Mouse (Mus musculus) kidney, postnatal 4 days (tissue): ENCODE data around the gene Apbb2.

Experiments
- DNase-seq, 2 experiments: peaks; one replicate each; pipeline ENCODE4 v3.0.0; 2021; ENCODE audit warnings: mixed read lengths in 2 of 2

Apbb2 gene

DNA sequence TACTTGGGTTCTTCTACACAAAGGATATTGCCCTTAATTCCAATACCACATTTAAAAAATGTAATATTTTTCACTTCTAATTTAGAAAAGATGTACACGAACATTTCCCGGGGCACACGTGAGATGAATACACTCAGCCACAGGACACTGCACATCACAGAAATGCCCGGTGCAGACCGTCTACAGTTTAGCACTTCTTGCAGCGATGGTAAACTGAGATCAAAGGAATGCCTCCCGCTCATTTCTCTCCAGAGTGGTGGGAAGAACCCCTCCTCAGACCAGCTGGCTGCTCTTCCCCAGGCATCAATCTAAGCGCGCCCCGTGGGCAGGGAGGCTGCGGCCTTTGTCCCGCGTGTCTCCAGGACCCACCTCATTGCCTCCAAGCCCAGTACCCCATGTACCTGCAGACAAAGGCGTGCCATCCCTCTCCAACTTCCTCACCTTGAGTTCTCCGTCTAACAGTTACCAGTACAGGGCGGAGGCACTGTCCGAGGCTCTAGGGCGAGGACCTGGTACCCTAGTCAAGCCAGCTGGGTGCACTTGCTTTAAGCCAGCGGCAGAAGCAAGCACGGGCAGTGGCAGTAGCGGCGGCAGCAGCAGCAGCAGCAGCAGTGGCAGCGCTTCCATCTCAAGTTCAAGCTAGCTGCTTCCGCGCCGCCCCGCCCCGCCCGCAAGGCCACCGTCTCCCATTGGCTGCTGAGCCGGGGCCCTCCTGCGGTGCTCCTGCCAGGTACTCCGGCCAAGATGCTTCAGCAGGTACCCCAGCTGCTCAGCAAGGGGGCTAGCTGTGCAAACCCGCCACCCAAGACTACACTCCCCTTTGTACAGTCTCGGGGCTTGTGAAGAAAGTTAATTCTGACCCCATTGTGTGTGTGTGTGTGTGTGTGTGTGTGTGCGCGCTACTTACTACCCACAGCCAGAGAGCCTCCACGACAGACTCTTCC lies 281.3 kb downstream of the Apbb2 start:
- DNase-seq, result peak; percentile 69 to 80

DNA sequence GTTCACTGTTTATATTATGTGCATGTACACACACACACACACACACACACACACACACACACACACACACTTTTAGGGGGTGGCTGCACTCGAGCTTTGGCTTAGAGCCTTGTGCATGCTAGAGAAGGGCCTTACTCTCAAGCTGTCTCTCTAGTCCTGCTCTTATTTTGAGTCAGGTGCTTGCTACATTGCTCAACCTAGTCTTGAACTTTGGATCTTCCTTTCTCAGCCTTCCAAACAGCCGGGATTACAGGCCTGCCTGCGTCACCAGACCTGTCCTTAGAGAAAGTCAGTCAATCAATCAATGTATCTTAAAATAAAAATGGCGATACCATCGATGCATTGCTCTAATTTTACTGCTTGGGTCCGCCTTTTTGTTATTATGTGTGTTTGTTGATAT lies 287.8 kb downstream of the Apbb2 start:
- no peak for DNase-seq

DNA sequence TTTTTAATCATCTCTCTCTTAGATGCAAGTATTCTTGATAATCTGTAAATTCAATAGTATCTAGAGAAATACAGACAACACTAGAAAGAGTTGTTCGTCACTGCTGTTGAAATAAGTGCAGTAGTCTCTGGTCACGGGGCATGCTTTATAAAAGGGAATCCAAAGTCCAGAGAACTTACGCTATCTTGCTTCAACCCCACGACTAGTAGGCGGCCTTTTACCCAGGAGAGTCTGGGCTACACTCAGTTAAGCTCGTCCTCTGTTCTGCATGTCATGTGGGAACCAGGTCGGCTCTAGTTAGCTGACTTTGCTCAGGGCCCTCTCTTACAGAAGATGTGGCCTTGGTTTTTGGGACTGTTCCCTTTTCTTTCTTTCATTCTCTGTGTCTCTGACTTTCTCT lies 289.8 kb downstream of the Apbb2 start:
- no peak for DNase-seq

DNA sequence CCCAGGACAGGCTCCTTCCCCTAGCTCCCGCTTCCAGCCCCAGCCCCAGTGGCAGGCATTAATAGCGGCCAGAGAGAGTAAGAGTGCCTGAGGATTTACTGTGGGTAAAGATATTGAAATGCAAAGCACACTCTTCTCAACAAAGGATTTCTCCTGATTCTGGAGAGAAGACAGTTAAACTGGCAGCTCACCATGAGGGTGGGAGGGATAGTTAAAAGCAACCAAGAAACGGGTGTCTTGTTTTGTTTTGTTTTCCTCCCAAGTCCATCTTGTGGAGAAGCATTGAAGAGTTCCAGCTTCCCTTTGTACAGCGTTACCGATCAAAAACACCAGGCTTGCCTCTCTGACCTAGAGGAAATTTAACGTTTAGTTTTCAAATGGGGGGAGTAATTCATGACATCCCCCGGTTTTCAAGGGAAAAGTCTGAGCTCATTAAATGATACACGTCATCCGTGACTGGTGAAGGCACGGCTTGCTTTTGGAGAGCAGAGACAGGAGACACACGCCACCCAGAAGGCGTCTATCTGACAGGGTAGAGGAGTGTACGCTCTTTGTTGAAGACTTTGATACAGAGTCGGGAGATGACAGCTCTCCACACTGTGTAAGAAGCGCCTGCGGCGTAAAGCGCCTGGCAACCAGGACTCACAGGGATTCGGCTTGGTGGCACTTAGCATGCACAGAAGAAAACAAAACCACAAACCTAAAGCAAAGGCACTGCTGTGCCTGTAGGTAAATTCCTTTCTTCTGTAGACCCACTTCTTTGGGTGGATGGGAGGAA lies 290.4 kb downstream of the Apbb2 start:
- DNase-seq, result peak; percentile 20 to 38

DNA sequence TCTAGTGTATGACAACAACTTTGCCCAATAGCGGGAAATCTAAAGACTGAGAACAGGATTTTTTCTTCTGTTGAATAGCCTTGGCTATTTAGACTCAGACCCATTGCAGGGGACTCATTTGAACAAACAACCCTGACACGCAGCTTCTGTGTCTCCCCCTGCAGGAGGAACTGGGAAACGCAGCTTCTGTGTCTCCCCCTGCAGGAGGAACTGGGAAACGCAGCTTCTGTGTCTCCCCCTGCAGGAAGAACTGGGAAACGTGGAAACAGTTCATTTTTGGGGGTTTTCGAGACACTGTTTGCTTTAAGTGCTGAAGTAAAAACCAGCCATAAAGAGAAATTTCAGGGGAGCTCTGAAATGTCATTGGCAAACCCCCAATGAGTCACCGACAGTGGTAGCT lies 292.2 kb downstream of the Apbb2 start:
- no peak for DNase-seq

DNA sequence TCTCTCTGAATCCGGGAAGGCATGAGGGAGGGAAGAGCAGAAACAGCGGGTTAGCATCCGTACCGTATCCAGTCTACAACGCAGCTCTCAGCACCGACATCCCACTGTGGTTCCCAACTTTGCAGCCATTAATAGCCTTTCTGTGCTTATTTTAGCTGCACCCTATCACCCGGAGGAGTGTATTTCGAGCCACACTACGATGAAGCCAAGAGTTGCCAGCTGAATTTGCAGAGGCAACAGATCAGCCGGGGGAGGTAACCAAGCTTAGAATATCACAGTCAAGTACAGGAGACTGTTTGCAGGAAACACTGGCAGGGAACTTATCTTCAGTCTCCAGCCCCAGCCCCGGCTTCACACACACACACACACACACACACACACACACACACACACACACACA lies 295.0 kb downstream of the Apbb2 start:
- peak in 1 of 2 experiments; percentile 21 for DNase-seq

DNA sequence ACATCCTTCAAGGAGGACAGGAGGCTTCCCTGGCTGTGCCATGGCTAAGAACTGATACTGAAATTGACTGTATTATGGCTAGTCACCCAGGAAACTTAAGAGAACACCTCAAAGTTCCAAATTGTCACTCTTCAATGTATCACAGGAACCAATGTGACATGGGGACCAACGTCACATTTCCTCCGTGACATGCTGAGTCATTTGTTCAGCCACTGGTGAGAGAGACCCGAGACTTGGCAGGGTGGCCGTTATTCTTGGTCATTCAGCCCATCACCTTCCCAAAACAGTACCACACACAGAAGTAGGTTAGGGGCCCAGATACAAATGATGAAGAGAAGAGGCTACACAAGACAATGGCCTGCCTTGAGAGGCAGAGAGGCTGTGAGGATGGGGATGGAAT lies 295.5 kb downstream of the Apbb2 start:
- DNase-seq, result no peak

DNA sequence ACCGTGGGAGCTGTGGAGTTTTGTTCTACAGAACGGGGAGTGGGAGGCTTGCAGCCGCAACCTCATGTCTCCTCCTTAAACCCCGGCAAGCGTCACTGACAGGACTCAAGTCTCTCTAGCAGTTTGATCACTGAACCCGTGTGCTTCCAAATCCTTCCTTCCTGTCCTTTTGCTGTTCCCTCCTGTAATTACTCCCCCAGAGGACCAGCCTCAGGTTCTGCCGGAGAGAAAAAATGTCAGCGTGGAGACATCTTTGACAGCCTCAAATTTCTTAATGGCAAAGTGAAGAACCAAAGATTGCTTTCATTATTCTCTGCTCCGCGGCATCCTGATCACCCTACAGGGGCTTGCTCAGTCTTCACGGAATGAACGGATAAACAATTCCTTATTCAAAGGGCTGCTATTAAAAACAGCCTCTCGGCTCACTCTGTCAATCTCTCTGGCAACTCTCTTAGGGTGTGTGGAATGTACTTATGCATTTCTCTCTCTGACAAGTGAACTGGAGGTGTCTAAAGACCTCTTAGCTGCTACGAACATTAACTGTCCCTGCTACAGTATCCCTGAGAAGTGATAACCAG lies 298.7 kb downstream of the Apbb2 start:
- no peak for DNase-seq

DNA sequence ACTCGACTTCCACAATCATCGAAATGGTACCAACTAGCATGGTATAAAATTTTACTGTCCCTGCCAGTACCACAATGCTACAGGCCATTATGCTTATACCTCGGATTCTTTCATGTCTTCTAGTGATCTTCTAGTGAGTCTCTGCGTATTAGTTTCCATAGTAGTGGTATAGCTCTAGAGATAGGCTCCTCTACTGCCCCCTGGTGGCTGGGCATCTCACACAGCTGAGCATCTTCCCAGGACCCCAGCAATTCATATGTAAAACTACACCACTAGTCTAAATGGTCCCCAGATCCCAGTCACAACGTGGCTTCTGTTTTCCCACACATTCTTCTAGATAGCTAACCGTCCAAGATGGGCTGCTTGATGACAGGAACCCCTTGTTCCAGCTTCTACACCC lies 299.2 kb downstream of the Apbb2 start:
- peak; percentile 74 to 75 for DNase-seq

DNA sequence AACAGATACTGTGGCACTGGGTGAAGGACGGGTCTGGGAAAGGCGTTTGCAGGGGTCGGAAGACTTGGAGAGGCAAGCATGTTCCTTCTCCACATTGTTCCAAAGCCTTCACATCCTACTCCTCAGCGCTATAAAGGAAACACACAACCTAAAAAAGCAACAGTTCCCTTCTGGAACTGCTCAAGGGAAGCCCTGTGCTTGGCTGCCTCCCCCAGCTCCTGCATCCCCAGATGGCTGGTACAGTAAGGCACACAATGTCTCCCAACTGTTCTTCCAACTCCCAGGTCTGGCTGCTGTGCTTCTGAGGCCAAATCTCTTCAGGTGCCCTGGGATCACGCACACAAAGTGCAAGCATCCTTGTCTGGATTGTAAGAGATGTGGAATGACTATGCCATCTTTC lies 302.8 kb downstream of the Apbb2 start:
- DNase-seq, result no peak

DNA sequence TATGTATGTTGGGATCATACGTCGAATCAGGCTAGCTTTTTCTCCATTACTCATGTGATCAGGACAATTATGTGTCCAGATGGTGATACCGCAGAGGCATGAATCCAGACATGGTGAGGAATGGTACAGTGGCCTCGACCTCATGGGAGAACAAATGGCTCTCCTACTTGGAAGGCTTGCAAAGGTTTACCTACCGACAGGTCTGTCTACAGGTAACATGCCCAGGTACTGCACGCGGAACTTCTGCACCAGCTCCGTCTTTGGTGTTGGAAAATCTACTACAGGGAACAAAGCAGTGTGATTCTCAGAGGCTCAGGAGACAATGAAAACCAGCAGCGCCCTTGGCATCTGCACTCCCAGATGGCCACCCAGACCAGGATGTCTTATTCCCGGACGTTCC lies 307.8 kb downstream of the Apbb2 start:
- DNase-seq, result no peak

DNA sequence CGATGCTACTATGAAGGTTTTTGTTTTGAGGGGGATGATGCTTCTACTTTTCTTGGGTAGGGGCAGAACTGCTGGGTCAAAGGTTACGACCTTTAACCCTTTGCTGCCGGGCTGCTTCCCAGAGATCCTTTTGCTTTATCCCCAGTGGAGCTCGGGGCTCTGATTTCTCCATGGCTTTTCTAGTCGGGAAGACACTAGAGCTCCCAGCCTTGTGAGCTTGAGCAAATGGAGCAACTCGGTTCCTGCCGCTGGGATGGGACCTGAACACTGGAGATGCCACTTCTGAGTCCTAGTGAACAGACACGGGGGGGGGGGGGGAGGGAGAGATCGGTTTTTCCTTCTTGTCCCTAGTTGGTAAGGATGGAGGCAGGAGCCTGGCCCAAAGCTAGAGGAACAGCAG lies 308.3 kb downstream of the Apbb2 start:
- DNase-seq, result no peak

DNA sequence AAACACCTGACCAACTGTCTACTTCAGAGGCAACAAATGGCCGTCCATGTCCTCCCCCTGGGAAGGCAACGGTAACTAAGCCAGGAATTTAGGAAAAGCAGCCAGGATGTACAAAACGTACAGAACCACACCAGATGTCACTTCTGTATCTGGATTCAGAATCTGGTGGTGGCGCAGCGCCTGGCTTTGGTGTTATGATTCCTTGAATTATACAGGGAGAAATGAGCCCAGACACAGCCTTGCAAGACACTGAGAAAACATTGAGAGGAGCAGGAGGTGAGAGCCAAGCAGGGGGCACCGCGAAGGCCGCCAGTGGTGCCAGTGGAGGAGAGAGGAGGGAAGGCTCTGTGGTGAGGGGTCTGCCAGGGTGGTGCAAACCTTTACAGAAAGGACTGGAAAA lies 313.1 kb downstream of the Apbb2 start:
- no peak for DNase-seq

DNA sequence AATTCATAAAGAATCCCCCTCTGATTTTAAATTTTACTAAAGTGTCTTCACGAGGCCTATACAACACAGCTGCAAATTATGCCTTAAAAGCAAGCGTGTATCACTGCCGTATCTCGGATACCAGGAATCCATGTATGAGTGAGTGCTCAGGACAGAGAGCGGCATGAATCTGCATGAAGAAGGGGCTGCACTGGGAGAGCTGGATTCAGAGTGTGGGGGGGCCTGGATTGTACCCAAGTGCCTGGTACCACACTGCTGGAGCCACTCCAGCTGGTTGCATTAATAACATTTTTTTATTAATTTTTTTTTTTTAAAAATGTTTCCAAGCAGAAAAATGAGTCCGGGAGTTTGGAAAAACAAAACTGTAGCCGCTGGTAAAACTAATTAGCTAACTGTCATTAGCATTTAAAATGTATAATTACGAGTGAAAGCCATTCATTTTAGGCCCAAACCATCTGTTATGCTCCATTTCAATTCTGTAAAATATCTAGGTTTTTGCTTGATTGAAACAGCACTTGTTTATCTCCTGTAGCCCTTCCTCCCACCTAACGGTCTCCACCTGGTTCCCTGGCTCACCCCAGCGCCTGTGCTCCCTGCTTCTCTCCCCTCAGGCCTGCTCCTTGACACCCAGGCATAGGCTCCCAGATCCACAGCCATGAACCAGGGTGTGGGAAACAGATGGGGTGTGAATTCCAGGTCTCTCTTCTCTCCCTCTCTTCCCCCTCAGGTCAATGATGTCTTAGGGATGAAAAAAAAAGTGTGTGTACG lies 314.1 kb downstream of the Apbb2 start:
- no peak for DNase-seq

DNA sequence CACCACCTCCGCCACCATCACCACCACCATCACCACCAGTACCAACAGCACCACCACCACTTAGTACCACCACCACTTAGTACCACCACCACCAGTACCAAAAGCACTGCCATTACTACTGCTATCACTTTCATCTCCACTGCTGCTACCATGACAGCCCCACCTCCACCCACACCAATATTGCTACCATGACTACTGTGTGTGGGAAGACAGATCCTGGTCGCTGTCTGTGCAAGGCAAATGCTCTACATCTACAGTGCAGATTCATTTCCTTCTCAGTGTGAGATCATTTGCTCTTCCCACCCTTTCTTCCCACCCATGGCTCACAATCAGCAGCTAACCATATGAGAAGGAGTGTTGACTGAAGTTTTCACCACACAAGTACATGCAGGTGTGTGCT lies 315.7 kb downstream of the Apbb2 start:
- DNase-seq, result no peak

DNA sequence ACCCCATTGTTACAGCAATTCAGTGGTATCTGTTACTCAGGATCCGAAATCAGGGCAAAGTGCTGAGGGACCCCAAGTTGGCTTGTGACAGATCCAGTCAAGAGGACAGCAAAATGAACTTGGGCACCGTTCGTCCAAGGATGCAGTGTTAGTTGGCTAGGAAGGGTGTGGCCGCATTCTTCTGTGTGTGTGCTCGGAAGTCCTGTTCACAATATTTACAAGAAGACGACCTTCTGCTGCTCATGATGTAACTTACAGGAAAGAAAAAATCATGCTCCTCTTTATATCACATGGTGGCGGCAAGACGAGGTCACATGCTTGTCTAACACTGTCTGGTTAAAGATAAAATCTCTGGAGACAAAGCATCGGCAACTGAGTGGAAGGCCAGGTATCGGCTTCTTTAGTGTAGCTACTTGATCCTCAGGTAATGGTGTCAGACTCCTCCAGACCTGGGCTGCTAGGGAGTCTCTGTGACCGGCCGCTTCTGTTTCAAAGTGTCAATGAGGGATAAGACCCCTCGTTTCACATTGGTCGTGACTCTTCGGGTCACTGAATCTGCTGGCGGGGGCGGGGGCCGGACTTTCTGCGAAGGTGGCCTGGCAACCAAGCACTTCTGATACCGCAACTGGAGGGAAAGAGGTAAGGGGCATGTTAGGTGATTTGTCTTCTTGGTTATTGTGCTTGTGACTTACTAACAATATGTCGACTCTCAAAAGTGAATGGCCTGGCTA lies 316.3 kb downstream of the Apbb2 start:
- no peak for DNase-seq

DNA sequence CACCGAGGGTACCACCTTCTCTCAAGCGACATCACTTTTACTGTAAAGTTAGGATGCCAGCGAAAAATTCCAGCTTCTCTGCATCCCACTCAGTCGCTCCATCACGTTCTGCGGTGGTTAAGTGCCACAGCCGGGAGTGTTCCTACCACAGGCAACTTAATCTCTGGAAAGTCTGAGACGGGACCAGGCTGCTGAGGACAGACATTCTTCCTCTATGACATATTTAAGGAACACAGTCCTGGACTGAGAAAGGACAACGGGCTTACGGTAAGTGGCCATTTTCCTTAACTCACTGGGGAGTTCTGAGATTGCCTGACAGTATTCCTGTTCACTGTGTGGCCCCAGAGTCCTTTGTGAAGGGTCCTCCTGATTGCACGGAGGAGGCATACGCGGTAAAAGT lies 318.0 kb downstream of the Apbb2 start:
- DNase-seq, result no peak

DNA sequence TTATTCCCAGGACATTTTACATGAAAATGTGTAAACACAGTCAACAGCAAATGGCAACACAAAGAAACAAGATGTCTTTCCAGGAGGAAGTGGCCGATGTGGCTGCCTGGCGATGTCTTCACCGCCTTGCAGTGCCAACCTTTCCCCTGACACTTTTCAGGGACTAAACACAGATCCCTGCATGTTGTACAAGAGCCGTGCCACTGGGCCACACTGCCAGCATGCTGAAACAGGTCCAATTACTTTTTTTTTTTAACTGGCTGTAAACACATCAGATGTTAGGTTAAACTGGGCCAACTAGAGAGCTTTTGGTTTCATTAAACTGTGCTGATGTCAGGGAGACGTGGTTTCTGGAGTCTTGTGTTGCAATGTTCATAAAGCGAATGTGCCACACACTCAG lies 319.7 kb downstream of the Apbb2 start:
- DNase-seq, result no peak

DNA sequence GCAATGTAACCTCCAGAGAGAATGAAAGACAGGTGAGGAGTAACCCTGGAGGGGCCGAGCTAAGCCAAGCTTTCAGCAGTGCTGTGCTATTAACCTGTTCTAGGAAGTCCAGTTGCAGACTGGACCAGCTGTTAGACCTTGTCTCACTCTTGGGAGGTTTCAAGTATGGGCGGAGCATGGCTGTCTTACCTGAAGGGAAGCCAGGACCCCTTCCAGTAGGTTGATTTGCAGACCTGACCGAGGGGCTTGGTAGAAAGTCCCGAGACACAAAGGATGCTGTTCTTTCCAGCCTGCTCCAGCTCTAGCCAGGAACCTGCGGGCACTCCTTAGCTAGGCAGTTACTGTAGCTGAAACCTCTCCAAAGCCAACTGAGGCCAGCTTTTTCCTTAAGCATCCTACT lies 322.5 kb downstream of the Apbb2 start:
- no peak for DNase-seq

DNA sequence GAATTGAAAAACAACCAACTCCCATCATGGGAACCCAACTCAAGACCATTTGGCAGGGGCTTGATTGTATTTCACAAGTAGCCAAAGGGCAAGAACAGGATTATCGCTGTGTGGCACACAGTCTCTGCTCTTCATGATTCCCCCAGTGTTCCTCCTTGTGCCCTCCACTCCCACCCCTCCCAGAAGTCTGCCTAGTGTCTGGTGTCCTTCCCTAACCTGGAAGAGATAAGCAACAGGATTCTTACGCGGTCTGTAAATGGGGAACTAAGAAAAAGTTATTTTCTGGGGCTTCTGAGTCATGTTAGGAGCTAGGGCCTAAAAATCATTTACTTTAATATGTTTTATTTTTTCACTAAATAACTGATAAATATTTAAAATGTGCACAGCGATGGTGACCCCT lies 323.6 kb downstream of the Apbb2 start:
- no peak for DNase-seq

DNA sequence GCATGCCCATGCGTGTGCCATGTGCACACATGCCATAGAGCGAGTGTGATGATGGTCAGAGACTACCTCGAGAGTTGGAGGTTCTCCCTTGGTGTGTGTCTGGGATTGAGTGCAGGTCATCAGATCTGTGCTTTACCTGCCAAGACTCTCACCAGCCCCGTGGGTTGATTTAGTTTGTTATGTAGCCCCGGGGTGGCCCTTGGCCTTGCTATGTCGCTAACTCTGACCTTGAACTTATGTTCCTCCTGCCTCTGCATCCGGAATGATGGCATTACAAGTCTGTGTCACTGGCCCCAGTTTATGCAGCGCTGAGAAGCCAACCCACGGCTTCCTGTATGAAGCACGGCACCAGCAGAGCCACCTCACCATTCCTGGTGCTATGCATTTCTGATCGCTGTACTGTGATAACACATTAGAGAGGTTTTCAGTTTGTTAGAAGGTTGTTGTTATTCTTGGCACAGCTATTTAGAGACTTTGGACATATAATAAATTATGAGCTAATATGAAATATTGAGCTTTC lies 324.4 kb downstream of the Apbb2 start:
- no peak for DNase-seq

DNA sequence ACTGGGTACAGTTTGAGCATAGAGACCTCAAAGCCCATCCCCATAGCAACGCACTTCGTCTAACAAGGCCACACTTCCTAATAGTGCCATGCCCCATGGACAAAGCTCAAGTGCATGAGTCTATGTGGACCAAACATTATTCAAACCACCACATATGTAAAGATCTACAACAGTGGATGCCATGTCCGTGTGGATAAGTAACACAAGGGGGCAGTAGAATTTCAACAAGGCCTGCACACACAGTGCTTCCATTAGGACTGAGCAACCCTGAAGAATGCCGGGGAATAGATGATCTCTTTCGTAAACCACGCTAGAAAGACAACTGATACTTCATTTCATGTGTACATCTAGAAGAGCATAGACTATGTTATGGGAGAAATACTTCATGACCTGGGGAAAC lies 337.8 kb downstream of the Apbb2 start:
- no peak for DNase-seq
